Mouse (Mus musculus) heart, embryonic 11.5 days (tissue): ENCODE results near the gene Lrr1. TPM values are rescaled to one million over a fixed set of nuclear protein-coding genes. Genes with fewer than 3 reads are reported as not detected.

ENCODE experiments used
- ATAC-seq: fragments of 200-750 bp; cut with Nextera tagmentation; replicated peaks from 2 replicates; pipeline ENCODE4 v1.8.0; 2017; ENCODE audit warnings: moderate library complexity; ENCODE audit not compliant: insufficient number of reproducible peaks, low FRiP score, low TSS enrichment
- H3K27ac ChIP-seq: fragments of 300-500 bp; sonication (generic); 2 replicates; pipeline ENCODE4 v1.5.1; 2014; ENCODE audit warnings: mild to moderate bottlenecking, low read depth, low read length
- H3K27me3 ChIP-seq: fragments of 300-500 bp; sonication (generic); 2 replicates; pipeline ENCODE4 v1.6.1; 2014; ENCODE audit warnings: mild to moderate bottlenecking, low read length, mixed read lengths; ENCODE audit not compliant: control insufficient read depth, insufficient read depth
- H3K36me3 ChIP-seq: fragments of 300-500 bp; sonication (generic); 2 replicates; pipeline ENCODE4 v1.6.1; 2014; ENCODE audit warnings: mild to moderate bottlenecking, low read length, moderate library complexity, mixed read lengths; ENCODE audit not compliant: control insufficient read depth, insufficient read depth
- H3K4me1 ChIP-seq: fragments of 300-500 bp; sonication (generic); 2 replicates; pipeline ENCODE4 v1.6.1; 2014; ENCODE audit warnings: low read length; ENCODE audit not compliant: control insufficient read depth, insufficient read depth
- H3K4me2 ChIP-seq: fragments of 300-500 bp; sonication (generic); 2 replicates; pipeline ENCODE4 v1.6.1; 2014; ENCODE audit warnings: mild to moderate bottlenecking, moderate library complexity
- H3K4me3 ChIP-seq: fragments of 300-500 bp; sonication (generic); 2 replicates; pipeline ENCODE4 v1.5.1; 2014; ENCODE audit warnings: low read depth, low read length
- H3K9ac ChIP-seq: fragments of 300-500 bp; sonication (generic); 2 replicates; pipeline ENCODE4 v1.6.1; 2014; ENCODE audit warnings: mild to moderate bottlenecking, low read depth, low read length, moderate library complexity
- H3K9me3 ChIP-seq: fragments of 300-500 bp; sonication (generic); replicated peaks from 2 replicates; pipeline ENCODE4 v1.6.1; 2016; ENCODE audit warnings: low read length; ENCODE audit not compliant: control insufficient read depth
- WGBS: fragments of 180-500 bp; shearing (Covaris S2); extraction: QIAGEN DNeasy Blood & Tissue Kit; methylation state at CpG from one replicate; pipeline ENCODE4 v1.1.7; 2014; ENCODE audit not compliant: insufficient replicate concordance; 5-methylcytosine and 5-hydroxymethylcytosine counted together
- polyA plus RNA-seq: library from polyadenylated mRNA; unstranded; fragments of >200 nt; fragmentation: Nextera tagmentation; extraction: Ambion mirVana; gene quantifications from 2 replicates; pipeline ENCODE4 v1.2.1, GENCODE M21; 2014

Lrr1 gene
- polyA plus RNA-seq, 1 experiment from 2014 or later: 20.8 TPM

DNA sequence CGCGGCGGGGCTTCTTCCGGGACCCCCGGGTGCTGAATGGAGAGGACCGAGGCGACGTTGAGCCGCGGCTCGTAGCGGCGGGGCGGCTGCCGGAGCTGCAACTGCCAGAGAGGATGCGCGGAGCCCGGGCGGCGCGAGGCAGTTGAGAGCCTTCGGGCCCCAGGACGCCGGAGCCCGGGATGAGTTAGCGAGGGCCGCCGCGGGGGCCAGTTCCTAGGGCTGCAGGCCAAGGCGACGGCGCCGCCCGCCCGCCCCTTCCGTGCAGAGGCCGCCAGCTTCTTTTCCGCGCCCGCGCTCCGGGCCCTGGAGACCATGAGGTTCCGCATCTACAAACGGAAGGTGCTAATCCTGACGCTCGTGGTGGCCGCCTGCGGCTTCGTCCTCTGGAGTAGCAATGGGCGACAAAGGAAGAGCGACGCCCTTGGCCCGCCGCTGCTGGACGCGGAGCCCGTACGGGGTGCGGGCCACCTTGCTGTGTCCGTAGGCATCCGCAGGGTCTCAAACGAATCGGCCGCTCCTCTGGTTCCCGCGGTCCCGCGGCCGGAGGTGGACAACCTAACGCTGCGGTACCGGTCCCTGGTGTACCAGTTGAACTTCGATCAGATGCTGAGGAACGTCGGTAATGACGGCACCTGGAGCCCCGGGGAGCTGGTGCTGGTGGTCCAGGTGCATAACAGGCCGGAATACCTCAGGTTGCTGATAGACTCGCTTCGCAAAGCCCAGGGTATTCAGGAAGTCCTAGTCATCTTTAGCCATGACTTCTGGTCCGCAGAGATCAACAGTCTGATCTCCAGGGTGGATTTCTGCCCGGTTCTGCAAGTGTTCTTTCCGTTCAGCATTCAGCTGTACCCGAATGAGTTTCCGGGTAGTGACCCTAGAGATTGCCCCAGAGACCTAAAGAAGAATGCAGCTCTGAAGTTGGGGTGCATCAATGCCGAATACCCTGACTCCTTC, 16.0 kb downstream of the Lrr1 start:
- no peaks in the 10 kb centered on the region for H3K9me3 ChIP-seq
- ATAC-seq: peak; percentile 62
- peak overlapping the region; percentile 75 for H3K4me2 ChIP-seq
- no peaks in the 10 kb centered on the region for H3K27me3 ChIP-seq
- H3K27ac ChIP-seq: peak overlapping the region; percentile 79
- peak overlapping the region; percentile 92 for H3K4me3 ChIP-seq
- 2% methylated on average over 86 of the region's 86 CpGs for WGBS
- H3K9ac ChIP-seq: peak overlapping the region; percentile 96
- H3K4me1 ChIP-seq: peaks cover 12% of the 10 kb centered on the region
- 0 out of 2 replicates have a peak, but pooled peaks cover 6% of the 10 kb centered on the region for H3K36me3 ChIP-seq

DNA sequence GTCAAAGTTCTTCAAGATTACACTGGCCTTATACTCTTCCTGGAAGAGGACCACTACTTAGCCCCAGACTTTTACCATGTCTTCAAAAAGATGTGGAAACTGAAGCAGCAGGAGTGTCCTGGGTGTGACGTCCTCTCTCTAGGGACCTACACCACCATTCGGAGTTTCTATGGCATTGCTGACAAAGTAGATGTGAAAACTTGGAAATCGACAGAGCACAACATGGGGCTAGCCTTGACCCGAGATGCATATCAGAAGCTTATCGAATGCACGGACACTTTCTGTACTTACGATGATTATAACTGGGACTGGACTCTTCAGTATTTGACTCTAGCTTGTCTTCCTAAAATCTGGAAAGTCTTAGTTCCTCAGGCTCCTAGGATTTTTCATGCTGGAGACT, 16.8 kb downstream of the Lrr1 start:
- Histone ChIP-seq H3K27ac (no peak overlapping the region), H3K9ac (peak overlapping the region; percentile 96; the same call in 1 of the 2 replicates), H3K4me1 (peaks cover 12% of the 10 kb centered on the region), H3K27me3 (no peaks in the 10 kb centered on the region), H3K4me3 (peak overlapping the region; percentile 92), H3K9me3 (no peaks in the 10 kb centered on the region), H3K4me2 (peak overlapping the region; percentile 75), H3K36me3 (0 out of 2 replicates have a peak, but pooled peaks cover 6% of the 10 kb centered on the region)
- WGBS: 75% methylated on average over 7 of the region's 7 CpGs
- ATAC-seq: no peak

DNA sequence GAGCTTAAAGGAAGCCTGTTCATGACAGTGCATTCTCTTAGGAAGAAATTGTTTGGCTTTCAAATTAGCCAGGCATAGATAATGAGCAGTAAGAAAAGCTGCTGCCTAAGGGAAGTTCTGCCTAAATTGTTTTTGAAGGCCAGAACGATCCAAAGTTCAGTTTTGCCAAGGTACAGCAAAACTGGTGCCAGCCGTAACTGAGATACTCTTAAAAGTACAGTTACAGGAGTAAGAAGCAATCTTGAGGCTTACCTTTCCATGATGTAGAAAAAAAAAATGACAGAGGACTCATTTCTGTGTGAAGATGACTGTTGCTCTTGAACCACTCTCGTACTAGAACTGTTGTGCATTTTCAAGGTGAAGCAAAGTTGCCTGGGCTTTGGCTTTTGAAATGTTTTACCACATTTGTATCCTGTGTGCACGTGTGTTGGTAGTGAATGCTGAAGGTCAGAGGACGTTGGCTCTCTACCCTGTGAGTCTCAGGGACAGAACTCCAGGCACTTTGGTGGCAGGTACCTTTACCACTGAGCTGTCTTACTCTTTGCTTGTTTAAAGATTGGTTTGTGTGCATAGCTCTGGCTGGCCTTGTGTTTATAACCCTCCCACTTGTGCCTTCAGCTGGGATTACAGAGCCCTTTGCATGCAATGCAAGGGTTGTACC, 18.3 kb downstream of the Lrr1 start:
- Histone ChIP-seq H3K4me1 (peaks cover 12% of the 10 kb centered on the region), H3K9ac (no peak overlapping the region), H3K9me3 (no peaks in the 10 kb centered on the region), H3K4me2 (no peak overlapping the region), H3K36me3 (peaks cover 6% of the 10 kb centered on the region; the same call in 1 of the 2 replicates), H3K4me3 (no peak overlapping the region), H3K27ac (no peak overlapping the region), H3K27me3 (no peaks in the 10 kb centered on the region)
- no peak for ATAC-seq
- 73% methylated on average over 5 of the region's 5 CpGs for WGBS

DNA sequence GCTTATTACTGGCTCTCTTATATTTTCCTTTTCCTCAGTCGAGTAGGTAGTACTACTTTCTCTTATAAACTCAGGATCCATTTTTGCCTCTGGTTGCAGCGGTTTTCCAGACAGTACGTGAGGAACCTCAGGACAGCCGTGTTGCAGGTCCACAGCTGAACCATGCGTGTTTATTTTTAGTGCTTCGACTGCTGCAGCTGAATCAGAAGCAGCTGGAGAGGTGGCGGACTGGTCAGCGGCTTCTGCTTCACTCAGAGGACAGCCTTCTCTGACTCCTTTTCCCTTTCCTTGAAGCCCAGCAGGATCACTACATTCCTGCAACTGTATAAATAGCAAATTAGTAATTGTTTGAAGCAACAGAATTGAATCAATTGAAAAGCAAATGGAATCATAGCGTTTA, 21.5 kb downstream of the Lrr1 start:
- H3K4me3 ChIP-seq: no peak overlapping the region
- no peaks in the 10 kb centered on the region for H3K9me3 ChIP-seq
- ATAC-seq: no peak
- H3K4me1 ChIP-seq: peaks cover 11% of the 10 kb centered on the region
- WGBS: 74% methylated on average over 9 of the region's 9 CpGs
- no peak overlapping the region for H3K4me2 ChIP-seq
- H3K27ac ChIP-seq: no peak overlapping the region
- H3K36me3 ChIP-seq: peaks cover 6% of the 10 kb centered on the region; the same call in 1 of the 2 replicates
- H3K27me3 ChIP-seq: no peaks in the 10 kb centered on the region
- no peak overlapping the region for H3K9ac ChIP-seq

DNA sequence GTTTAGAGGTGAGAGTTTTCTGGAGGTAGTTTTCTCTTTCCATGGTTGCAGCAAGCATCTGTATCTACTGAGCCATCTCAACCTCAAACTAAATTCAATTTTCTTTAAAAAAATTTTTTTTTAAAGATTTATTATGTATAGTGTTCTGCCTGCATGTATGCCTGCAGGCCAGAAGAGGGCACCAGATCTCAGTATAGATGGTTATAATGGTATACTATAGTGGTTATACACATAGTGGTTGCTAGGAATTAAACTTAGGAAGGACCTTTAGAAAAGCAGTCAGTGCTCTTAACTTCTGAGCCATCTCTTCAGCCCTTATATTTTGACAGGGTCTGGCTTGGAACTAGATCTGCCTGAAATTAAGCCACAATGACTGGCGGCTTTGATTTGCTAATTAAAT, 21.9 kb downstream of the Lrr1 start:
- WGBS: 95% methylated on average over 1 of the region's 1 CpGs
- H3K36me3 ChIP-seq: peaks cover 6% of the 10 kb centered on the region; the same call in 1 of the 2 replicates

DNA sequence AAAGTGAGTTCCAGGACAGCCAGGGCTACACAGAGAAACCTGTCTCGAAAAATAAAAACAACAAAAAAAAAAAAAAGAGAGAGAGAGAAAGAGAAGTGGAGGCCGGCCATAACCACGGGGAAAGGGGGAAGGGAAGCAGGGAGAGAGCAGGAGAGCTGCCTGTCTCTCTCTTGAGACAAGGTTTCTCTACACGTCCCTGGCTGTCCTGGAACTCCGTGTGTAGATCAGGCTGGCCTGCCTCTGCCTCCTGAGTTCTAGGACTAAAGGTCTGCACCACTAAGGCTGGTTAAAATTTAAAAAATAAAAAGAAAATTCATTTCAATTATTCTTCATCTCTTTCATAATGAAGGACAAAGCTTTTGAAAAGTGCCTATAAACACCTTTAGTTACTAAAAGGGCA, 22.8 kb downstream of the Lrr1 start:
- no peaks in the 10 kb centered on the region for H3K27me3 ChIP-seq
- no peak overlapping the region for H3K4me2 ChIP-seq
- H3K4me3 ChIP-seq: no peak overlapping the region
- H3K36me3 ChIP-seq: peaks cover 6% of the 10 kb centered on the region; the same call in 1 of the 2 replicates
- no peak for ATAC-seq
- H3K9me3 ChIP-seq: no peaks in the 10 kb centered on the region
- H3K4me1 ChIP-seq: peaks cover 7% of the 10 kb centered on the region
- WGBS: 84% methylated on average over 5 of the region's 5 CpGs
- no peak overlapping the region for H3K27ac ChIP-seq
- H3K9ac ChIP-seq: no peak overlapping the region

More for the DNA sequence above, 21.9 kb downstream of the Lrr1 start:
- Histone ChIP-seq H3K27ac (no peak overlapping the region), H3K27me3 (no peaks in the 10 kb centered on the region), H3K4me2 (no peak overlapping the region), H3K9ac (no peak overlapping the region), H3K4me3 (no peak overlapping the region), H3K4me1 (peaks cover 7% of the 10 kb centered on the region), H3K9me3 (no peaks in the 10 kb centered on the region)
- no peak for ATAC-seq

DNA sequence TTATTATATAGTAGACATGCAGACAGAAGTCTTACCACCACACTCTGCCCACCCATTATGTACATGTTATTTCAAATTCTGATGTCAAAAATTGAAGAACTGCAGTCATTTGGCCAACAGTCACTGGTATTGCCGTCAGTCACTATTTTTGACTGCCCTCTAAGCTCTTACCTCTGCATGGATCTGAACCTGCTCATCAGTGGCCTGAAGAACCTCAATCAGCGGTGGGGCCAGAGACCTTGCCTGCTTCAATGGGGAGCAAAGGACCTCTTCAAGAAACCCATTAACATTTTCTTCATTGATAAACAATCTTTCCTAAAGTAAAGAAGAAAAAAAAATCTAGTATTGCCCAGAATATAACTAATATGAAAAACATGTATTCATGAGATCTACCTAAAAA, 24.0 kb downstream of the Lrr1 start:
- Histone ChIP-seq H3K9me3 (no peaks in the 10 kb centered on the region), H3K4me1 (peaks cover 4% of the 10 kb centered on the region; the same call in 1 of the 2 replicates), H3K4me2 (no peak overlapping the region), H3K27me3 (no peaks in the 10 kb centered on the region), H3K4me3 (no peak overlapping the region), H3K9ac (no peak overlapping the region), H3K36me3 (peaks cover 6% of the 10 kb centered on the region; the same call in 1 of the 2 replicates), H3K27ac (no peak overlapping the region)
- ATAC-seq: no peak
- 91% methylated on average over 2 of the region's 2 CpGs for WGBS

DNA sequence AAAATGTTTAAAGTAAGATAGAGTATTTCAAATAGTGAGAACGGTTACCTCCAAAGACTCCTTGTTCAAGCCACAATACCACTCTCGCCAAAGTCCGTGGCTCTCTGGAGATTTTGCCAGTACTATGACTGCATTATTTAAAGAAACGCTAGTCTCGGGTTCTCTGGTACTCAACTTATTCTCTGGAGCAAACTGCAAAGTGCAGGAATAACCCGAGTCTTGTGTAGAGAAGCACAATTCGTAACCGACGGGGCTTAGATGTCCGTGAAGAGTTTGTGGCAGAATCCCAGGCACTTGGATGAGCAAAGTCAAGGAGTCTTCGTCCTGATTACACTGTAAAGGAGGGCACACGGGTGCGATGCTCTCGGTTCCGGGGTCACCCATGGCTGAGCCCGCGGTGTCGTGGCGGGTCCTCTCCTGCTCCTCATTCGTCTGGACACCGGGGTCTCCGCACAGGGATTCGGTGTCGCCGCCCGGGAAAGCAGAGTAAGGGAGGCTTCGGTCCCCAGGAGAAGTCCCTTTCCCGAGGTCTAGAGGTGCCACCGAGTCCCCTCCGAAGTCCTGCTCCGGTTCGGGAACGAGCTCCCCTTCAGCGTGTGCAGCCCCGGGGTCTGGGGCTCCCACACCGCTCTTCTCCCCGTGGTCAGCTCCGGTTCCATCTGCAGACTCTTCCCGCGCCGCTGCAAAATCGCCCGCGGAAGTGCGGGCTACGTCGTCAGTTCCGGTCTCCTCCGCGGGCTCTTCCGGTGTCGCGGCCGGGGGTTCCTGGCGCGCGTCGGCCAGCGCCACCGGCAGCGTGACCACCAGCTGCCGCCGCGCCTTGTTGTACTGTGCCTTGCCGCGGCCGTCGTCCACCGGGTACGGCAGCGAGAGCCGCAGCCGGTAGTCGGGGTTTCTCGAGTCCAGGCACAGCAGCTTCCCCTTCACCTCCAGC, 28.1 kb downstream of the Lrr1 start, which contains the start of gene Gm49383:
Gene Gm49383, minus strand, starts transcription at position 661 of the 934 bp plus-strand sequence.
- H3K9me3 ChIP-seq: no peaks in the 10 kb centered on the region
- peak within 1 kb of the TSS; percentile 81 for H3K27ac ChIP-seq
- peak within 1 kb of the TSS; percentile 97 for H3K4me3 ChIP-seq
- peak; percentile 72 for ATAC-seq
- H3K36me3 ChIP-seq: peaks cover 6% of the 10 kb centered on the region; the same call in 1 of the 2 replicates
- no peaks in the 10 kb centered on the region for H3K27me3 ChIP-seq
- peak within 1 kb of the TSS; percentile 99 for H3K4me2 ChIP-seq
- peaks cover 14% of the 10 kb centered on the region for H3K4me1 ChIP-seq
- under 1% methylated on average over 75 of the region's 75 CpGs for WGBS
- peak within 1 kb of the TSS; percentile 93 for H3K9ac ChIP-seq
